Mouse (Mus musculus) megakaryocyte-erythroid progenitor cell, adult 5-6 weeks (primary cell): ENCODE results near the gene Cyp4f37. TPM values are rescaled to one million over a fixed set of nuclear protein-coding genes. Genes with fewer than 3 reads are reported as not detected.

ENCODE experiments used
- ATAC-seq: replicated peaks from 2 replicates; pipeline ENCODE4 v1.8.0; 2016; ENCODE audit warnings: mild to moderate bottlenecking, inconsistent platforms; ENCODE audit not compliant: severe bottlenecking, poor library complexity, low FRiP score, low TSS enrichment
- total RNA-seq, 2 experiments: library from RNA; stranded (forward) in 1 of 2; stranded (reverse) in 1 of 2; fragments of 200-1000, 215-1000 nt in 1 of 2; fragments of >200 nt in 1 of 2; fragmentation: Nextera tagmentation in 1 of 2; gene quantifications; 2 replicates each; pipeline ENCODE4 v1.2.3; 2014 to 2017

Gene Cyp4f37
- total RNA-seq, 2 experiments from 2014 or later: not detected

DNA sequence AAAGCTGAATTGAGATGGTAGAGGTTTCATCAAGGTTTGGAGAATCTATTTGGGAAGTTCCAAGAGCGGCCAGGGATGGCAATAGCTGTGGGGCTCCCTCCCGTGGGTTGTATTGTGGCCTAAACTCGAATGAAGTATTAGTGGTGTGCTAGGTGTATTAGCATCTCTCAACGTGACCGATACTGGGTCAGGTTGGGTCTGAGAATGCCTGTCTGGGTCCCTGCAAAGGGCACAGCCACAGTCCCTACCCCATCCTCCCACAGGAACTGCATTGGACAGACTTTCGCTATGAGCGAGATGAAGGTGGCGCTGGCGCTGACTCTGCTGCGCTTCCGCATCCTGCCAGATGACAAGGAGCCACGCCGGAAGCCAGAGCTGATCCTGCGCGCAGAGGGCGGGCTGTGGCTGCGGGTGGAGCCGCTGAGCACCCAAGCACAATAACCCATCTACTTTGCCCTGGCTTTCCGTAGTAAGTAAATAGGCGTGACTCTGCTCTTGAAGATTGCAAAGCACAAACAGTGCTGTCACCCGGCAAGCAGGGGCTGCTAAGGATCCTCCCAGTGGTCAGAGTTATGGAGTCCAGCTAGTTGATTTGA lies 55.0 kb downstream of the Cyp4f37 start:
- ATAC-seq: no peak

GRCm38 (mm10) chr17:32680404-32680803 lies 59.3 kb downstream of the Cyp4f37 start:
- no peak for ATAC-seq

- no peak for ATAC-seq
These were observed 64.1 kb downstream of the Cyp4f37 start, which contains the start of gene Cyp4f15 for GRCm38 (mm10) chr17:32685048-32685750. Cyp4f15 (plus strand) TSS chr17:32685627.

Other genes starting within 250 kb of the Cyp4f37 start
- gene Wiz, start 231.9 kb upstream of the Cyp4f37 start, total RNA-seq (2014; fragmentation: Nextera tagmentation): 53.4 and 63.4 TPM in 2 replicates
- 6.1 and 6.9 TPM in 2 replicates for gene Wiz, start 231.9 kb upstream of the Cyp4f37 start, total RNA-seq (2017)
- gene Rasal3, start 217.7 kb upstream of the Cyp4f37 start, total RNA-seq (2014; fragmentation: Nextera tagmentation): 49.4 and 57.4 TPM in 2 replicates
- 19.9 and 20.8 TPM in 2 replicates for gene Rasal3, start 217.7 kb upstream of the Cyp4f37 start, total RNA-seq (2017)
- gene Pglyrp2, start 197.1 kb upstream of the Cyp4f37 start, total RNA-seq (2014; fragmentation: Nextera tagmentation): 1.5 and 3.0 TPM in 2 replicates
- gene Pglyrp2, start 197.1 kb upstream of the Cyp4f37 start, total RNA-seq (2017): 2.7 and 3.3 TPM in 2 replicates
- gene Cyp4f39, start 168.6 kb upstream of the Cyp4f37 start, total RNA-seq (2014; fragmentation: Nextera tagmentation): 1.4 and 1.7 TPM in 2 replicates
- gene Cyp4f39, start 168.6 kb upstream of the Cyp4f37 start, total RNA-seq (2017): 4.3 and 5.9 TPM in 2 replicates
- gene Cyp4f17, start 115.3 kb upstream of the Cyp4f37 start, total RNA-seq (2014; fragmentation: Nextera tagmentation): 3.1 TPM in 1 of 2 replicates, not detected in the other
- not detected in 2 replicates for gene Cyp4f17, start 115.3 kb upstream of the Cyp4f37 start, total RNA-seq (2017)
- gene Cyp4f16, start 84.8 kb upstream of the Cyp4f37 start, total RNA-seq (2014; fragmentation: Nextera tagmentation): 6.2 and 9.2 TPM in 2 replicates
- 3.4 and 10.3 TPM in 2 replicates for gene Cyp4f16, start 84.8 kb upstream of the Cyp4f37 start, total RNA-seq (2017)
- not detected in 2 replicates for gene Cyp4f40, start 37.6 kb downstream of the Cyp4f37 start, total RNA-seq (2014; fragmentation: Nextera tagmentation)
- gene Cyp4f40, start 37.6 kb downstream of the Cyp4f37 start, total RNA-seq (2017): not detected in 2 replicates
- gene Cyp4f15, start 64.3 kb downstream of the Cyp4f37 start, total RNA-seq (2014; fragmentation: Nextera tagmentation): not detected in 2 replicates
- not detected in 2 replicates for gene Cyp4f15, start 64.3 kb downstream of the Cyp4f37 start, total RNA-seq (2017)
- gene Zfp871, start 167.0 kb downstream of the Cyp4f37 start, total RNA-seq (2014; fragmentation: Nextera tagmentation): 33.5 and 53.2 TPM in 2 replicates
- gene Zfp871, start 167.0 kb downstream of the Cyp4f37 start, total RNA-seq (2017): 18.9 and 29.5 TPM in 2 replicates
- not detected in 2 replicates for gene Zfp811, start 188.6 kb downstream of the Cyp4f37 start, total RNA-seq (2014; fragmentation: Nextera tagmentation)
- 0.11 TPM in 1 of 2 replicates, not detected in the other for gene Zfp811, start 188.6 kb downstream of the Cyp4f37 start, total RNA-seq (2017)
- gene Zfp799, start 209.0 kb downstream of the Cyp4f37 start, total RNA-seq (2014; fragmentation: Nextera tagmentation): 3.6 and 4.4 TPM in 2 replicates
- 1.5 and 6.1 TPM in 2 replicates for gene Zfp799, start 209.0 kb downstream of the Cyp4f37 start, total RNA-seq (2017)